Mouse (Mus musculus): ENCODE results near the gene Slc6a1. TPM values are rescaled to one million over a fixed set of nuclear protein-coding genes. Genes with fewer than 3 reads are reported as not detected.

Gene Slc6a1
- not detected in 2 replicates for total RNA-seq (2017)

DNA sequence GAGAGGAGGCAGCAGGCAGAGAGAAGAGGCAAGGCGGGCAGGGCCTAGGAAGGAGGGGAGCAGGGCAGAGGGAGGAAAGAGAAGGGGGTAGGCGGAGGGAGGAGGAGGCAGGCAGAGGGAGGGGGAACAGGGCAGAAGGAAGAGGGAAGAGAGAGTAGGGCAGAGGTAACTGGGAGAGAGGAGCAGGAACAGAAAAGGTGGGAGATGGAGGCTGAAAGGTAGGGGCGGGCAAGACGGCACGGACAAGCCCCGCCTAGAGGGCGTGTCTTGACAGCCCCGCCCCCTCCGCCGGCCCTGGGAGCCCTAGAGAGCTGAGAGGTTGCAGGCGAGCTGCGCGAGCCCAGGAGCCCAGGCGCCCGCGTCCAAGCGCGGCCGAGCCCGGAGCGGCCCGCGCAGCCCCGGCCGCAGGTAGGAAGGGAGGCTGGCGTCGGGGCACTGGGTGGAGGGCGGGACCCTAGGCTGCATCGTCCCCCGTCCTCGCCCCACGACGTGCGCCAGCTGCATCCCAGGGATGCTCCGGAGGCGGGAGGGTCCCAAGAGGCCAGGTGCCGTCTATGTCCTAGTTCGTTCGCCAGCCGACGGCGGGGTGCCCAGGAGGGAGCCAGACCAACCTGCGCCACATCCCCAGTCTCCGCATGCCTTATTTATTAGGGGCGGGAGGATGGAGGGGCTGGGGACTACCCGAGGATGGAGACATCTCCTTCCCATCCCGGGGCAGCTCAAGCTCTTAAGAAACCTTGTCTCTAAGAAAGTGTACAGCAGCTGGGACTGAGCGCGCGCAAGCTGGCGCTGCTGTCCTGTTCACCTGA, at the start of gene Slc6a1:
Gene Slc6a1 (plus strand): TSS at position 167 of the 809 bp plus-strand sequence.
- ATAC-seq (replicated peaks in 1 of 2; ENCODE audit: insufficient read depth in 1 of 2, low FRiP score in 2 of 2, low TSS enrichment in 1 of 2, low read depth in 1 of 2, poor library complexity in 2 of 2, severe bottlenecking in 2 of 2): 0 out of 4 replicates have a peak, but pooled peaks of 1 of the 2 experiments have one; percentile 31

DNA sequence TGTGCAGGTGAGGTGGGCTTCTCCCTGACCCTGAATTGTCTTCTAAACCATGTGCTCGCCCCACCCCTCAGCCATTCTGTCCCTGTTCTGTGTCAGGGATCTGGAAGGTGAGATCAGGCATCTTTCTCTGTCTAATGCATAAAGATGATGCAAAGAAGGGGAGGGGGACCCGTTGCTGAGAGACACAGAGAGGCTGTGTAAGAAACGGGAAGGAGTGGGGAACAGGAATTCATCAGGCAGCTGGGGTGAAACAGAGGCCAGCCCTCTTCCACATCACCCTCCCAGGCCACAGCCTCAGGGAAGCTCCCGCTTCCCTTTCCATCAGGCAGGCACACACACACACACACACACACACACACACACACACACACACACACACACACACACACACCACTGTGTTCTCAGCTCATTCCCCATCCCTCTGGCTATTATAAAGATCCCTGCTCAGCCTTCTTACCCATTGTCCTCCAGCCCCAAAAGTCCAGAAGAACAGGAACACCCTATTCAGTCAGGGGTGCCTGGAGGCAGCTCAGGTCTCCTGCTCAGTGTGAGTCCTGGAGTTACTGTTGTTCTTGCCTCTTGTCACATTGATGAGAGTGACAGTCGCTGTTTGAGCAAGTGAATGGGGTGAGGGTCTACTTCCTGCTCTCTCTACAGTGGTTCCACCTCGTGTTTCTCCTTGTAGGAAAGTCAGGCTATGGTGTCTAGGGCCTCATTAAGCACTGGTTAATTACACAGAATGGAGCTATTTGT, 43.4 kb upstream of the Slc6a1 start:
- no peak for ATAC-seq (replicated peaks in 1 of 2; ENCODE audit: insufficient read depth in 1 of 2, low FRiP score in 2 of 2, low TSS enrichment in 1 of 2, low read depth in 1 of 2, poor library complexity in 2 of 2, severe bottlenecking in 2 of 2)

DNA sequence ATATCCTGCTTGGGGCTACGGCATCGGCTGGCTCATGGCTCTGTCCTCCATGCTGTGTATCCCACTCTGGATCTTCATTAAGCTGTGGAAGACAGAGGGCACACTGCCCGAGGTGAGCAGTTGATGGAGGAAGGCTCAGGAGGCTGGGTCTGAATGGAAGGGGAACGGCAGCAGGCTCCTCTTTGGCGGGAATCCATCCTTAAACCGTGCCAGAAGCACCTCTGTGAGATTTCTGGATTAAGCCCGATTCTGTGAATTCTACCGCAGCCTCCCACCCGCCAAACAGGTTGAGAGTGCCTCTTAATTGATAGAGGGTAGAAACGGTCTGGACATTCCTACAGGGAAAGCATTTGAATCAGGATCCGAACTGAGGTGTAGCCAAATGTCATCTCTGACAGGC, 36.8 kb upstream of the Slc6a1 start:
- ATAC-seq (replicated peaks in 1 of 2; ENCODE audit: insufficient read depth in 1 of 2, low FRiP score in 2 of 2, low TSS enrichment in 1 of 2, low read depth in 1 of 2, poor library complexity in 2 of 2, severe bottlenecking in 2 of 2): no peak

DNA sequence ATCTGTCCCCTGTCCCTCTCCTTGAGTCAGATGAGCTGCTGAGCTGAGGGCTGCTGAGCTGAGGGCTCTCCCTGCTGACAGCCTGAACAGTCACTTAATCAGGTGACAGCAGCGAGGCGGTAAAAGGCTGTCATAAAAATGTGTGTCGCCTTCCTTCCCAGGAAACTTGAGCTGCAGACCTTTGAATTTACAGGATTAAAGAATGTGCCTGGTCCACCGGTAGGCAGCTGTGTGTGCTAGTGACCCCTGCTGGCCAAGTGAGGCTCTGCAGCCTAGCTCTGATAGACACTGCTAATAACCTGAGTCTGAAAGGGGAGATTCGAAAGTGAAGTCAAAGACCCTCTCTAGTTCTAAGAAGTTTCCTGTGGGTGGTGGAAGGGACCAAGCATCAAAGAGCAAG, 32.1 kb upstream of the Slc6a1 start:
- peak; percentile 69 to 80; a peak in 3 of 4 replicates for ATAC-seq (replicated peaks in 1 of 2; ENCODE audit: insufficient read depth in 1 of 2, low FRiP score in 2 of 2, low TSS enrichment in 1 of 2, low read depth in 1 of 2, poor library complexity in 2 of 2, severe bottlenecking in 2 of 2)

DNA sequence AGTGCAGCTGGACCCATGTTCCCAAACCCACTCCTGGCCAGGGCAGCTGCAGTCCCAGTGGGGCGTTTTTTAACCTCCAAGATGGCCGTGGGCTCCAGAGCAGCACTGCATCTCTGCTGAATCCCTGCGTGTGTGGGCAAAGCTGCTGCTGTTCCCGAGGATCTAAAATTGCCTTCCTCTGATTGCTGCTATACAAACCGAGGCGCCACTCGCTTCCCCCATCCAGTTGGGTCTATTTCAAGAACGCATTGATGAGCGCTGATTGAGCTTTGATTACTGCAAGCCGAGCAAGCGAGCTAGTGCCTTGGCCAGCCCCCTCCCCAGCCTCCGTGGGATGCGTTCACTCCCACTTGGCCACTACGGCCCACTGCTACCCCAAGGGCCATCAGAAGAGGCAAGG, 27.5 kb upstream of the Slc6a1 start:
- ATAC-seq (replicated peaks in 1 of 2; ENCODE audit: insufficient read depth in 1 of 2, low FRiP score in 2 of 2, low TSS enrichment in 1 of 2, low read depth in 1 of 2, poor library complexity in 2 of 2, severe bottlenecking in 2 of 2): no peak

DNA sequence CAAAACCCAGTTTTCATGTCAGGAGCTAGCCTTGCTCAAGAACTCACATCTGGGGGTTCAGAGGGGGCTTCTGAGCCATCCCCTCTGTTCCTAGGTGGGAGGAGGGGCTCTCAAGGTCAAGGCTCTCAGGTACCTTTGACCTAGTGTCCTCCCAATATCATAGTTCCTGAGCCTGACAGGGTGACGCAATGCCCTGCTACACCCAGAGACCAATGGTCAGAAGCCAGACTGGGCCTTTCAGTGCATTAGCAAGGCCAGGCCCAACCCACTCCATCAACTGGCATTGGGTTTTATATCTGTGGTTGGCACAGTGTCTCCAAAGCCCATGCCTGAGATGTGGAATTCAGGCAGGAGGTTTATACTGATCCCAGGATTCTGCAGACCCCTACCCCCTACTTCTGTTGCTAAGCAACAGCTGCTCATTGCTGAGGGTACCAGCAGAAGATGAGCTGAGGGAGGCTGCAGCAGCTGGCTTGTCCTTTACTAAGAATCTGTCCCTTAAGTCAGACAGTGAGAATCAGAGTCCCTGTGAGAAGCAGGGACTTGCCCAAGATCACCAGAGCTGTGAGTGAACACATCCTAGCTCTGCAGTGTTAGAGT, 24.6 kb upstream of the Slc6a1 start:
- ATAC-seq (replicated peaks in 1 of 2; ENCODE audit: insufficient read depth in 1 of 2, low FRiP score in 2 of 2, low TSS enrichment in 1 of 2, low read depth in 1 of 2, poor library complexity in 2 of 2, severe bottlenecking in 2 of 2): no peak

DNA sequence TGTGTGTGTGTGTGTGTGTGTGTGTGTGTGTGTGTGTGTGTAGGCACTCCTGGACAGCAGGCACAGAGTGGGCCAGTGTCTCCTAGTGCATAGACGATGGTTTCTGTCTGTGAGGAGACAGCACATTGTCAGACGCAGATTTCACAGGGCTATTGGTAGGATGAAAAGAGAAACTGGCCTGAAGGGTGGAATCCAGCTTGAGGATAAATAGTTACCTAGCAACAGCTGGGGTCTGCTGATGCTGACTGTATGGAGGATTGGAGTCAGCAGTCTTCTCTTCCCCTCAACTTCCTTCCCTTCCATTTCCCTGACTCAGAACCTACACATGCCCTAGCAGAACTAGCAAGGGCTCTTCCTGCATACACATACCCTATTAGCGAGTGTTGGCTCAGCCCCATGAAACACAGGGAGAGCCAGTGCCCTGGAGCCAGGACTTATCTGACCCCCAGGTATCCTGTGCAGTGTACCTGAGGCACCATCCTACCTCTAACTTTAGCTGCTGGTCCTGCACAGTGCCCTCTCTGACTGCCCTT, 23.7 kb upstream of the Slc6a1 start:
- ATAC-seq (replicated peaks in 1 of 2; ENCODE audit: insufficient read depth in 1 of 2, low FRiP score in 2 of 2, low TSS enrichment in 1 of 2, low read depth in 1 of 2, poor library complexity in 2 of 2, severe bottlenecking in 2 of 2): no peak

DNA sequence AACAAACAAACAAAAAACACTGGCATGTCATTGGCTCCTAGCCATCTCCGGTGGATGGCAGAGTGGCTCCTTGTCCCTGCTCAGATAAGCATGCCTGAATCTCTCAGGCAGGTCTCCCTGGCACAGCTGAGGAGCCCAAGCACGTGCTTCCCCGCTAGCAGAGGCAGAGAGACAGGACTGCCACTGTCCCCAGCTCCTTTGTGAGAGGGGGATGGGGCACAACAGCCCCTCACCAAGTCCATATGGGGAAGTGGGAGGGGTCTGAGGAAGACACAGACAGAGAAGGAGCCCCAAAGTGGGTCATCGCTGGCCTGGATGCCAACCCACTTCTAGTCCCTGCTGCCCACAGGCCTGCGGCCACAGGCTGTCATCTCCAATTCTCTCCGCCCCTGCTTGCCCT, 20.8 kb upstream of the Slc6a1 start:
- no peak for ATAC-seq (replicated peaks in 1 of 2; ENCODE audit: insufficient read depth in 1 of 2, low FRiP score in 2 of 2, low TSS enrichment in 1 of 2, low read depth in 1 of 2, poor library complexity in 2 of 2, severe bottlenecking in 2 of 2)

DNA sequence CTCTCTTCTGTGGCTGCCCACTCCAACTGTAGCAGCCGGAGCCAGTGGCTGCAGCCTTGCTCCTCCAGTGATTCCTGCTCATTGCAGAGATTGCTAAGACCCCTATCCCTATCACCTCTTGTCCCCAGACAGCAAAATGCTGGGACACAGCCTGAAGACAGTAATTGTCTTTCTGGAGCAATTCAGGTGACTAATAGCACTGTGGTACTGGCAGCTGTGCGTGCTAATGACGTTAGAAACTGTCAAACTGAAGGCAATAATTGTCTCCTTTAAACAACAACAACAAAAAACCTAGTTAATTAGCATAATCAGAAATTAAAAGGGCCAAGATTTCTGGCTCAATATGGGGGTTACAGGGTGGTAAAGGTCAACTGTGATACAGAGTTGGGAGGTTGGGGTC, 18.4 kb upstream of the Slc6a1 start:
- no peak for ATAC-seq (replicated peaks in 1 of 2; ENCODE audit: insufficient read depth in 1 of 2, low FRiP score in 2 of 2, low TSS enrichment in 1 of 2, low read depth in 1 of 2, poor library complexity in 2 of 2, severe bottlenecking in 2 of 2)

DNA sequence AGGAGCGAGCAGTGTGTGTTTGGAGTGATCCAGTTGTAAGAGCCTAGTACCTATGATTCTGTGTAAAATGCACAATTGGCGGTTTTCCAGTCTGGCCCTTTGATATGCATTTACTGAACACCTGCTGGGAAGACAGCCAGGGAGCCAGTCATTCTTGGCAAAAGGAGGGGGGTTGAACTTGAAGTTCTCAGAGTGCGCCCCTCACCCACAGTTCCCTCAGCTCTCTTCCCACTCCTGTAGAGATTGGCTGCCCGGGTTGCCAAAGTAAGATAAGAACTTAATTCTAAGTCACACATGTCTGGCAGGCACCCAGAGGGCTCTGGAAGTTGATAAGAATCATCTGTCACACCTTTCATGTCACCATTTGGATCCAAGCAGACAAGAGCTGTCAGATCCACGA, 18.0 kb upstream of the Slc6a1 start:
- no peak for ATAC-seq (replicated peaks in 1 of 2; ENCODE audit: insufficient read depth in 1 of 2, low FRiP score in 2 of 2, low TSS enrichment in 1 of 2, low read depth in 1 of 2, poor library complexity in 2 of 2, severe bottlenecking in 2 of 2)

DNA sequence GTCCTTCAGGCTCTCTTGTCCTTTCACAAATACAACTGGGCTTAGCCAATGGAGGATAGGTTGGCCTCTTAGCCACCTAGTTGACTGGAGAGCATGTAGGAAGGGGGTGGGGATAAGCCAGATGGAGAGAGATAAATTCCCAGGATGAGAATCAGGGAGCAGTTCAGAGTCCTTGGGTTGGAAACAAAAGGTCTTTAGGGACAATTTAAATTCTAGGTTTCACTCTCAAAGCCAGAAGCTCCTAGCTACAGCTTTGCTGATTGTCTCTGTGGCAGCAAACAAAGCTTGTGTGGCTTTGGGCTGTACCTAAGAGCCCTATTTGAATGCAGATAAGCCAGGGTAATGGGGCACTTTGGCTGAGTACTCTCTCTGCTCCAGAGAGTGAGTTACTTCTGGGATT, 16.2 kb upstream of the Slc6a1 start:
- no peak for ATAC-seq (replicated peaks in 1 of 2; ENCODE audit: insufficient read depth in 1 of 2, low FRiP score in 2 of 2, low TSS enrichment in 1 of 2, low read depth in 1 of 2, poor library complexity in 2 of 2, severe bottlenecking in 2 of 2)

DNA sequence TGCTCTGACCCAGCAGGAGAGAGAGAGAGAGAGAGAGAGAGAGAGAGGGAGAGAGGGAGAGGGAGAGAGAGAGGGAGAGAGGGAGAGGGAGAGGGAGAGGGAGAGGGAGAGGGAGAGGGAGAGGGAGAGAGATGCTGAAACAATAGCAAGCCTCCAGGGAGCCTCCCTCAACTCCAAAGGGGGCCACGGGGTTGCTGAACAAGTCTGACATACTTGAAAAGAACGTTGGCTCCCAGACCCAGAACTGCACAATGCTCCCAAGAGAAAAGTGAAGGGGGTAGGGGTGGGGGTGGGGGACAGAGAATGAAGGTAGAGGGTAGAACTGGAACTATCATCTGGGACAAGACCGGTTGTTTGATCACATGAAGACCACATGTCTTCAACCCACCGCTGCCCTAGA, 14.5 kb upstream of the Slc6a1 start:
- no peak for ATAC-seq (replicated peaks in 1 of 2; ENCODE audit: insufficient read depth in 1 of 2, low FRiP score in 2 of 2, low TSS enrichment in 1 of 2, low read depth in 1 of 2, poor library complexity in 2 of 2, severe bottlenecking in 2 of 2)

DNA sequence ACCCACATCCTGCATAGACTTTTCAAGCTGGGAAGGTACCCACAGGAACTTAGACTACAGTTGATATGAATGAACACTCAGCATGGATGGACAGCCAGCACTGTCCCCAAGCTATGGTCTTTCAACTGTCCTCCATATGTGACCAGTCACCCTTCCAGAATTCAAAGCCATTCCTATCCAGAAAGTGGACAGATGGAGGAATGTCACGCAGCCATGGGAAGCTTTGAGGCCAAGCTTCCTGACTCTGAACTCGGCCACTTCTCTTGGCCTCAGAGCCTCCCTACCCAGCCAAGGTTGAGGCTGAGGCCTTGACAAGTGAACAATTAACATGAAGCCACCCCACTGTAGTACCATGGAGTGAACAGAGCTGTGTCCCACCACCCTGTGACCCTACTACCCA, 12.8 kb upstream of the Slc6a1 start:
- ATAC-seq (replicated peaks in 1 of 2; ENCODE audit: insufficient read depth in 1 of 2, low FRiP score in 2 of 2, low TSS enrichment in 1 of 2, low read depth in 1 of 2, poor library complexity in 2 of 2, severe bottlenecking in 2 of 2): no peak

DNA sequence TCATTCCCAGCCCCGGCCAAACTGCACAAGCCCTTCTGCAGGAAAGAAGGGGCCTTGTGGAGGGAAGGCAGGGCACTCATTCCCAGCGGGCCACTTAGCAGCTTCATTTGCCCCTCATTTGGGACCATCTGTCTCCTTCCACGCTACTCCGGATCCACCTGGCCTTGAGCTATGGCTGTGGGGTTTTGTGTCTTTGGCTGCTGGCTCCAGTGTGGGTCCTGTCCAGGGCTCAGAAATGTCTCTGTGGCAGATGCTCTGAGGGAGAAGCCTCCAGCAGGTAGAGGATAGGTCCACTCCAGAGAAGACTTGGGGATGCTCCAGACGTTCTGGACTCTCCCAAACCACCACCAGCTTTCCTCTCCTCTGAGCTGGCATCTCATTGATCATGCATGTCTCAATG, 11.6 kb upstream of the Slc6a1 start:
- no peak for ATAC-seq (replicated peaks in 1 of 2; ENCODE audit: insufficient read depth in 1 of 2, low FRiP score in 2 of 2, low TSS enrichment in 1 of 2, low read depth in 1 of 2, poor library complexity in 2 of 2, severe bottlenecking in 2 of 2)

DNA sequence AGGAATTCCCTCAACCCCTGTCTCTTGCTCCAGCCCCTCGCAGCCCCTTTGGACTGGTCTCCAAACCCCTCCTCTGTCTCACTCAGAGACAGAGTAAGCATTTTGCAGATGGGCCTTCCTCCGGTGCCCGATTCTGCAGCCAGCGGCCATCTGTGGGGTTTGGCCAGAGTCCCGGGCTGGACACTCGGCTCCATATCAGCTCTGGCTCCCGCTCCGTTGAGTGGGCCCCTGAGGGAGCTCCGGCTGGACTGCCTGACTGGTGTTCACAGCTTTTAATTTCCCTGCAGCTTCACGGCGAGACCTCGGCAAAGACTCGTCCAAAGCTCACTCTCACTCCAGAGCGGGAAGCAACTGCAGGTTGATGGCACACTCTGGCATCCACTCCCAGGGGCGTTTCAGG, 10.2 kb upstream of the Slc6a1 start:
- no peak for ATAC-seq (replicated peaks in 1 of 2; ENCODE audit: insufficient read depth in 1 of 2, low FRiP score in 2 of 2, low TSS enrichment in 1 of 2, low read depth in 1 of 2, poor library complexity in 2 of 2, severe bottlenecking in 2 of 2)

DNA sequence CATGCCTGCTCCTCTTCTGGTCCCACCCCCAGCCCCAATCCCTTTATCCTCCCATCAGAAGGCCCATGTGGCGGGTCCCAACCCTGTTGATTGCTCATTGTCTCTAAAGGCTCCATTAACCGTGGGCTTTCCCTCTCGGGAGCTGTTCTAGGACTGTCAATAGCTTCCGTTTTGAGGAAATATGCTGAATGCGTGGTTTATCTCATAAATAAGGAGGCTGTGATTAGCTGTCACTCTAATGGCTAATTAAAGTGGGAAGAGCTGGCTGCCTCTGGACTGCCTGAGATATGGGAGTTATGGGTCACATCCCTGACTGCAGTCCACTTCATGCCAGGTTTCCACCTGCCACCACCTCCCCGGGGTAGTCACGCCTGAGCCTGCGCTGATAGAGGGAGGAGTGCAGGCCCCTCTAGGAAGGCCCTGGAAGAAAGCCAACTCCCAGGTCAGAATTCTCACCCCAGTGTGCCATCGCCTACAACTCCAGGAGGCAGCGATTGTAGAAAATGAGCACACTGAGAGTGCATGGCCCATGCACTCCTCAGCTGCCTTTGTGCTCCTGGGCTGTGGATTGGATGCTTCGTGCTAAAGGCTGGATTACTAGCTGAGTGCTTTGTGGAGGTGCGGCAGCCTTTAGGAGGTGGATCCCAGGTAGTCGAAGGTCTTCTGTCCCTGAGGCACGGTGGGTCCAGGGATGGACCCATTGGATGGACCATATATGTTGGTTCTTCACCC, 8.3 kb upstream of the Slc6a1 start:
- ATAC-seq (replicated peaks in 1 of 2; ENCODE audit: insufficient read depth in 1 of 2, low FRiP score in 2 of 2, low TSS enrichment in 1 of 2, low read depth in 1 of 2, poor library complexity in 2 of 2, severe bottlenecking in 2 of 2): no peak

DNA sequence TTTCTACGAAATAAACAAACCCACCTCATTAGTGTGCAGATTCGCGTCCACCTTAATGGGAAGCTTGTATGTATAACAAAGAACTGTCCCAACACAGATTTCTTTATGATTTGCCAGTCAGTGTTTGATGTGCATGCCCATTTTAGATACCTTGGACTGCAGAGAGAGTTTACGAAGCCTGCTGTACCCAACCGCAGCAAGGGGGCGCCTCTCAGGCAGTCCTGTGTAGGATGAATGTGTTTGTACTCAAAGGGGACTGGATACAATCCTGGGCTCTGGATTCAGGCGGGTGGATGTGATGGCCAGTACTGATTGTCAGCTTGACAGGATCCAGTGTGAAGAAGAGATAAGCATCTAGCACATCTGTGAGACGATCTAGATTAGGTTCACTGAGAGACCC, 6.6 kb upstream of the Slc6a1 start:
- no peak for ATAC-seq (replicated peaks in 1 of 2; ENCODE audit: insufficient read depth in 1 of 2, low FRiP score in 2 of 2, low TSS enrichment in 1 of 2, low read depth in 1 of 2, poor library complexity in 2 of 2, severe bottlenecking in 2 of 2)

All from hematopoietic stem cell, adult 5-6 weeks (primary cell).